Mouse (Mus musculus) limb, embryonic 15.5 days (tissue): ENCODE measurements around the gene Tagln3. TPM values are rescaled to one million over a fixed set of nuclear protein-coding genes. Genes with fewer than 3 reads are reported as not detected.

Experiments used
- ATAC-seq: fragments of 200-750 bp; cut with Nextera tagmentation; 2 replicates; pipeline ENCODE4 v1.8.0; 2017; ENCODE audit warnings: low read depth, moderate TSS enrichment; ENCODE audit not compliant: insufficient number of reproducible peaks, low FRiP score, low TSS enrichment
- H3K27ac ChIP-seq: fragments of 300-500 bp; sonication (generic); 2 replicates; pipeline ENCODE4 v1.5.1; 2015; ENCODE audit warnings: moderate library complexity, mild to moderate bottlenecking, inconsistent platforms
- H3K27me3 ChIP-seq: fragments of 300-500 bp; sonication (generic); 2 replicates; pipeline ENCODE4 v1.6.1; 2015; ENCODE audit warnings: inconsistent platforms
- H3K36me3 ChIP-seq: fragments of 300-500 bp; sonication (generic); 2 replicates; pipeline ENCODE4 v1.6.1; 2015; ENCODE audit warnings: inconsistent platforms
- H3K4me1 ChIP-seq: fragments of 300-500 bp; sonication (generic); 2 replicates; pipeline ENCODE4 v1.6.1; 2015; ENCODE audit warnings: inconsistent platforms
- H3K4me2 ChIP-seq: fragments of 300-500 bp; sonication (generic); 2 replicates; pipeline ENCODE4 v1.6.1; 2015; ENCODE audit warnings: mild to moderate bottlenecking, inconsistent platforms
- H3K4me3 ChIP-seq: fragments of 300-500 bp; sonication (generic); 2 replicates; pipeline ENCODE4 v1.5.1; 2015; ENCODE audit warnings: mild to moderate bottlenecking, inconsistent platforms
- H3K9ac ChIP-seq: fragments of 300-500 bp; sonication (generic); 2 replicates; pipeline ENCODE4 v1.6.1; 2015; ENCODE audit warnings: inconsistent platforms
- H3K9me3 ChIP-seq: fragments of 300-500 bp; sonication (generic); 2 replicates; pipeline ENCODE4 v1.6.1; 2016; ENCODE audit warnings: inconsistent platforms
- WGBS: fragments of 180-500 bp; shearing (Covaris S2); methylation state at CpG from one replicate; pipeline ENCODE4 v1.1.7; 2015; 5-methylcytosine and 5-hydroxymethylcytosine counted together
- polyA plus RNA-seq: library from polyadenylated mRNA; unstranded; fragments of >200 nt; fragmentation: Nextera tagmentation; extraction: Ambion mirVana; gene quantifications from 2 replicates; pipeline ENCODE4 v1.2.1, GENCODE M21; 2015

Tagln3 gene
- 5.6 and 6.6 TPM in 2 replicates for polyA plus RNA-seq

GRCm38 (mm10) chr16:45724061-45724741 is at the start of gene Tagln3:
TSS of gene Tagln3 (minus strand) at chr16:45724608.
- H3K9ac ChIP-seq: peak within 1 kb of the TSS; percentile 48; the same call in 1 of the 2 replicates
- peak within 1 kb of the TSS; percentile 73 for H3K4me2 ChIP-seq
- ATAC-seq: peak; percentile 67; the same call in 1 of the 2 replicates
- H3K9me3 ChIP-seq: no peaks in the 10 kb centered on the region
- peaks cover 7% of the 10 kb centered on the region; the same call in 1 of the 2 replicates for H3K36me3 ChIP-seq
- H3K27me3 ChIP-seq: 0 out of 2 replicates have a peak, but pooled peaks cover 3% of the 10 kb centered on the region
- H3K4me1 ChIP-seq: peaks cover 15% of the 10 kb centered on the region
- peak within 1 kb of the TSS; percentile 45 for H3K4me3 ChIP-seq
- no peak within 1 kb of the TSS for H3K27ac ChIP-seq
- 2% methylated on average over 30 of the region's 30 CpGs for WGBS

GRCm38 (mm10) chr16:45770914-45771313 is 46.5 kb upstream of the Tagln3 start:
- Histone ChIP-seq H3K27ac (no peak overlapping the region), H3K4me1 (0 out of 2 replicates have a peak, but pooled peaks cover 4% of the 10 kb centered on the region), H3K9ac (no peak overlapping the region), H3K36me3 (peaks cover 71% of the 10 kb centered on the region), H3K4me3 (no peak overlapping the region), H3K9me3 (no peaks in the 10 kb centered on the region), H3K4me2 (no peak overlapping the region), H3K27me3 (no peaks in the 10 kb centered on the region)
- 95% methylated on average over 6 of the region's 6 CpGs for WGBS
- no peak for ATAC-seq

- Histone ChIP-seq H3K36me3 (peaks cover 55% of the 10 kb centered on the region), H3K4me2 (no peak overlapping the region), H3K4me3 (no peak overlapping the region), H3K27me3 (no peaks in the 10 kb centered on the region), H3K4me1 (peaks cover 4% of the 10 kb centered on the region; the same call in 1 of the 2 replicates), H3K9ac (no peak overlapping the region), H3K27ac (peak overlapping the region; percentile 47; the same call in 1 of the 2 replicates), H3K9me3 (no peaks in the 10 kb centered on the region)
- 65% methylated on average over 10 of the region's 10 CpGs for WGBS
- no peak for ATAC-seq
Measured at GRCm38 (mm10) chr16:45767853-45768640, 43.6 kb upstream of the Tagln3 start.

GRCm38 (mm10) chr16:45767434-45767833 is 43.0 kb upstream of the Tagln3 start:
- no peak for ATAC-seq
- H3K27ac ChIP-seq: no peak overlapping the region
- H3K36me3 ChIP-seq: peaks cover 54% of the 10 kb centered on the region
- no peak overlapping the region for H3K4me3 ChIP-seq
- H3K9ac ChIP-seq: no peak overlapping the region
- H3K4me2 ChIP-seq: no peak overlapping the region
- WGBS: 35% methylated on average over 4 of the region's 4 CpGs
- H3K9me3 ChIP-seq: no peaks in the 10 kb centered on the region
- peaks cover 4% of the 10 kb centered on the region for H3K4me1 ChIP-seq
- no peaks in the 10 kb centered on the region for H3K27me3 ChIP-seq

GRCm38 (mm10) chr16:45765801-45766494 is 41.5 kb upstream of the Tagln3 start:
- H3K36me3 ChIP-seq: peaks cover 46% of the 10 kb centered on the region
- no peak overlapping the region for H3K27ac ChIP-seq

GRCm38 (mm10) chr16:45765102-45765501 is 40.7 kb upstream of the Tagln3 start:
- Histone ChIP-seq H3K27me3 (no peaks in the 10 kb centered on the region), H3K9ac (no peak overlapping the region), H3K9me3 (no peaks in the 10 kb centered on the region), H3K27ac (no peak overlapping the region), H3K4me1 (peaks cover 4% of the 10 kb centered on the region), H3K36me3 (peaks cover 39% of the 10 kb centered on the region), H3K4me2 (no peak overlapping the region), H3K4me3 (no peak overlapping the region)
- ATAC-seq: no peak
- 86% methylated on average over 3 of the region's 3 CpGs for whole genome bisulfite sequencing

More at GRCm38 (mm10) chr16:45765801-45766494, 41.5 kb upstream of the Tagln3 start:
- Histone ChIP-seq H3K4me3 (no peak overlapping the region), H3K4me1 (peaks cover 4% of the 10 kb centered on the region), H3K4me2 (no peak overlapping the region), H3K9ac (no peak overlapping the region), H3K27me3 (no peaks in the 10 kb centered on the region), H3K9me3 (no peaks in the 10 kb centered on the region)
- ATAC-seq: no peak
- 67% methylated on average over 7 of the region's 7 CpGs for WGBS

- no peak overlapping the region for H3K4me3 ChIP-seq
- peak overlapping the region; percentile 29; the same call in 1 of the 2 replicates for H3K27ac ChIP-seq
- no peaks in the 10 kb centered on the region for H3K27me3 ChIP-seq
- WGBS: 38% methylated on average over 13 of the region's 13 CpGs
- no peaks in the 10 kb centered on the region for H3K9me3 ChIP-seq
- no peak for ATAC-seq
- no peak overlapping the region for H3K9ac ChIP-seq
- H3K36me3 ChIP-seq: peaks cover 40% of the 10 kb centered on the region; the same call in 1 of the 2 replicates
- no peak overlapping the region for H3K4me2 ChIP-seq
- no peaks in the 10 kb centered on the region; the same call in none of the 2 replicates for H3K4me1 ChIP-seq
Measured at GRCm38 (mm10) chr16:45762859-45763505, 38.6 kb upstream of the Tagln3 start.

- H3K4me2 ChIP-seq: no peak overlapping the region
- H3K27ac ChIP-seq: no peak overlapping the region
- 87% methylated on average over 1 of the region's 1 CpGs for WGBS
- peaks cover 28% of the 10 kb centered on the region; the same call in 1 of the 2 replicates for H3K36me3 ChIP-seq
- H3K9ac ChIP-seq: no peak overlapping the region
- H3K27me3 ChIP-seq: no peaks in the 10 kb centered on the region
- no peak for ATAC-seq
- H3K4me1 ChIP-seq: no peaks in the 10 kb centered on the region; the same call in none of the 2 replicates
- no peaks in the 10 kb centered on the region for H3K9me3 ChIP-seq
- no peak overlapping the region for H3K4me3 ChIP-seq
Measured at GRCm38 (mm10) chr16:45761425-45761824, 37.0 kb upstream of the Tagln3 start.

GRCm38 (mm10) chr16:45758726-45759269 is 34.4 kb upstream of the Tagln3 start:
- peaks cover 15% of the 10 kb centered on the region; the same call in 1 of the 2 replicates for H3K36me3 ChIP-seq
- no peak overlapping the region for H3K4me2 ChIP-seq
- H3K4me3 ChIP-seq: no peak overlapping the region
- H3K27me3 ChIP-seq: no peaks in the 10 kb centered on the region
- WGBS: 87% methylated on average over 9 of the region's 9 CpGs
- no peak overlapping the region for H3K27ac ChIP-seq
- no peak overlapping the region for H3K9ac ChIP-seq
- no peaks in the 10 kb centered on the region; the same call in none of the 2 replicates for H3K4me1 ChIP-seq
- no peaks in the 10 kb centered on the region for H3K9me3 ChIP-seq
- ATAC-seq: no peak

GRCm38 (mm10) chr16:45757421-45758078 is 33.1 kb upstream of the Tagln3 start:
- Histone ChIP-seq H3K4me3 (no peak overlapping the region), H3K36me3 (peaks cover 12% of the 10 kb centered on the region; the same call in 1 of the 2 replicates), H3K27me3 (no peaks in the 10 kb centered on the region), H3K4me2 (no peak overlapping the region), H3K9ac (no peak overlapping the region), H3K9me3 (no peaks in the 10 kb centered on the region), H3K27ac (peak overlapping the region; percentile 22; the same call in 1 of the 2 replicates), H3K4me1 (no peaks in the 10 kb centered on the region)
- ATAC-seq: no peak
- 79% methylated on average over 12 of the region's 12 CpGs for WGBS
